Mouse (Mus musculus) CD4-positive, CD25-positive, alpha-beta regulatory T cell, adult 4 months (primary cell): Measurements from ENCODE around the gene Ap2b1. TPM values are rescaled to one million over a fixed set of nuclear protein-coding genes. Genes with fewer than 3 reads are reported as not detected.
"Not testable (repeated sequence)": the region's sequence is repeated elsewhere in the genome, so short reads cannot be mapped to it uniquely, and the experiment has no call there.

Experiments used
- ATAC-seq: one replicate; pipeline ENCODE4 v1.8.0; 2017
- polyA plus RNA-seq, 2 experiments: library from polyadenylated mRNA; unstranded; fragments of 100-300 nt; shearing (Covaris generic); gene quantifications; one replicate each; pipeline ENCODE4 v1.2.1; 2017

Ap2b1 gene
- 10 to 100 TPM; 52.3 to 63.9 TPM for polyA plus RNA-seq

- peak; percentile 86 for ATAC-seq
Observed at GRCm38 (mm10) chr11:83298225-83299195, at the start of gene Ap2b1. TSS of gene Ap2b1 (plus strand) at chr11:83299024.

- not testable (repeated sequence) for ATAC-seq
Observed at GRCm38 (mm10) chr11:83257211-83257610, 41.6 kb upstream of the Ap2b1 start.

- no peak for ATAC-seq
Observed at GRCm38 (mm10) chr11:83262673-83263072, 36.2 kb upstream of the Ap2b1 start.

- peak; percentile 47 for ATAC-seq
Observed at GRCm38 (mm10) chr11:83263146-83263545, 35.7 kb upstream of the Ap2b1 start.

GRCm38 (mm10) chr11:83270842-83271150, 28.0 kb upstream of the Ap2b1 start:
- peak; percentile 4 for ATAC-seq

GRCm38 (mm10) chr11:83271151-83271950, 27.5 kb upstream of the Ap2b1 start:
- ATAC-seq: peak; percentile 73

GRCm38 (mm10) chr11:83271951-83272843, 26.6 kb upstream of the Ap2b1 start:
- peak; percentile 53 for ATAC-seq

GRCm38 (mm10) chr11:83276251-83276650, 22.6 kb upstream of the Ap2b1 start:
- no peak for ATAC-seq

- ATAC-seq: no peak
Observed at GRCm38 (mm10) chr11:83279024-83279423, 19.8 kb upstream of the Ap2b1 start.

- no peak for ATAC-seq
Observed at GRCm38 (mm10) chr11:83279691-83280090, 19.1 kb upstream of the Ap2b1 start.

- ATAC-seq: no peak
Observed at GRCm38 (mm10) chr11:83282084-83282483, 16.7 kb upstream of the Ap2b1 start.

- ATAC-seq: no peak
Observed at GRCm38 (mm10) chr11:83285627-83286026, 13.2 kb upstream of the Ap2b1 start.

GRCm38 (mm10) chr11:83286566-83286965, 12.3 kb upstream of the Ap2b1 start, which contains the start of gene Slfn14:
TSS of gene Slfn14 (minus strand) at chr11:83286726.
- ATAC-seq: no peak

GRCm38 (mm10) chr11:83289036-83289435, 9.8 kb upstream of the Ap2b1 start:
- ATAC-seq: no peak

- no peak for ATAC-seq
Observed at GRCm38 (mm10) chr11:83289633-83290032, 9.2 kb upstream of the Ap2b1 start.

- peak; percentile 100 for ATAC-seq
Observed at GRCm38 (mm10) chr11:83291375-83292250, 7.2 kb upstream of the Ap2b1 start.

- ATAC-seq: no peak
Observed at GRCm38 (mm10) chr11:83292251-83292587, 6.6 kb upstream of the Ap2b1 start.

- no peak for ATAC-seq
Observed at GRCm38 (mm10) chr11:83293182-83293581, 5.6 kb upstream of the Ap2b1 start.

- ATAC-seq: no peak
Observed at GRCm38 (mm10) chr11:83294133-83294532, 4.7 kb upstream of the Ap2b1 start.

GRCm38 (mm10) chr11:83297816-83298215, 1.0 kb upstream of the Ap2b1 start:
- ATAC-seq: no peak

GRCm38 (mm10) chr11:83299724-83300123, 900 bp downstream of the Ap2b1 start:
- no peak for ATAC-seq
